Mouse (Mus musculus): Measurements from ENCODE around the gene Cdc26. TPM values are rescaled to one million over a fixed set of nuclear protein-coding genes. Genes with fewer than 3 reads are reported as not detected.
A peak's percentile ranks its signal among the peaks of the same experiment; 100 is the strongest.

The Cdc26 gene
- 77.1 and 85.8 TPM in 2 replicates for polyA plus RNA-seq (2014; fragmentation: Nextera tagmentation; extraction: Ambion mirVana)

- Histone ChIP-seq H3K27me3 (ENCODE audit: control insufficient read depth, insufficient read depth, low read length) (no peaks in the 10 kb centered on the region), H3K36me3 (ENCODE audit: control insufficient read depth, insufficient read depth, low read length) (peaks cover 10% of the 10 kb centered on the region), H3K4me2 (ENCODE audit: low read depth, low read length) (peak within 1 kb of the TSS; percentile 53), H3K4me1 (ENCODE audit: control insufficient read depth, insufficient read depth, low read length) (peaks cover 18% of the 10 kb centered on the region; the same call in 1 of the 2 replicates), H3K27ac (ENCODE audit: low read depth, low read length) (peak within 1 kb of the TSS; percentile 73), H3K9ac (replicated peaks; ENCODE audit: low read depth, low read length) (peak within 1 kb of the TSS; percentile 76), H3K9me3 (ENCODE audit: control insufficient read depth, low read length) (no peaks in the 10 kb centered on the region), H3K4me3 (ENCODE audit: low read depth, low read length) (peak within 1 kb of the TSS; percentile 50)
- peak; percentile 99 for ATAC-seq (ENCODE audit: low read depth)
- WGBS: under 1% methylated on average over 39 of the region's 39 CpGs
Observed at GRCm38 (mm10) chr4:62408601-62409282, at the start of gene Cdc26, which contains the start of gene Prpf4. TSS of gene Cdc26 (minus strand) at chr4:62408642. TSS of gene Prpf4 (plus strand) at chr4:62408797.

GRCm38 (mm10) chr4:62454995-62455394 lies 46.6 kb upstream of the Cdc26 start:
- no peak for ATAC-seq (ENCODE audit: low read depth)
- Histone ChIP-seq H3K36me3 (ENCODE audit: control insufficient read depth, insufficient read depth, low read length) (no peaks in the 10 kb centered on the region), H3K9ac (replicated peaks; ENCODE audit: low read depth, low read length) (no peak overlapping the region), H3K27me3 (ENCODE audit: control insufficient read depth, insufficient read depth, low read length) (no peaks in the 10 kb centered on the region), H3K4me2 (ENCODE audit: low read depth, low read length) (no peak overlapping the region), H3K4me1 (ENCODE audit: control insufficient read depth, insufficient read depth, low read length) (no peaks in the 10 kb centered on the region), H3K9me3 (ENCODE audit: control insufficient read depth, low read length) (no peaks in the 10 kb centered on the region), H3K27ac (ENCODE audit: low read depth, low read length) (no peak overlapping the region), H3K4me3 (ENCODE audit: low read depth, low read length) (no peak overlapping the region)
- 70% methylated on average over 5 of the region's 5 CpGs for WGBS

- H3K27me3 ChIP-seq (ENCODE audit: control insufficient read depth, insufficient read depth, low read length): no peaks in the 10 kb centered on the region
- no peak overlapping the region for H3K4me2 ChIP-seq (ENCODE audit: low read depth, low read length)
- no peaks in the 10 kb centered on the region for H3K9me3 ChIP-seq (ENCODE audit: control insufficient read depth, low read length)
- no peaks in the 10 kb centered on the region for H3K4me1 ChIP-seq (ENCODE audit: control insufficient read depth, insufficient read depth, low read length)
- WGBS: 85% methylated on average over 4 of the region's 4 CpGs
- H3K36me3 ChIP-seq (ENCODE audit: control insufficient read depth, insufficient read depth, low read length): no peaks in the 10 kb centered on the region
- H3K9ac ChIP-seq (replicated peaks; ENCODE audit: low read depth, low read length): no peak overlapping the region
- no peak overlapping the region for H3K27ac ChIP-seq (ENCODE audit: low read depth, low read length)
- no peak overlapping the region for H3K4me3 ChIP-seq (ENCODE audit: low read depth, low read length)
- no peak for ATAC-seq (ENCODE audit: low read depth)
Observed at GRCm38 (mm10) chr4:62440986-62441385, 32.5 kb upstream of the Cdc26 start.

- Histone ChIP-seq H3K4me2 (ENCODE audit: low read depth, low read length) (no peak overlapping the region), H3K9me3 (ENCODE audit: control insufficient read depth, low read length) (no peaks in the 10 kb centered on the region), H3K4me1 (ENCODE audit: control insufficient read depth, insufficient read depth, low read length) (no peaks in the 10 kb centered on the region), H3K27me3 (ENCODE audit: control insufficient read depth, insufficient read depth, low read length) (no peaks in the 10 kb centered on the region), H3K4me3 (ENCODE audit: low read depth, low read length) (no peak overlapping the region), H3K27ac (ENCODE audit: low read depth, low read length) (no peak overlapping the region), H3K36me3 (ENCODE audit: control insufficient read depth, insufficient read depth, low read length) (no peaks in the 10 kb centered on the region), H3K9ac (replicated peaks; ENCODE audit: low read depth, low read length) (no peak overlapping the region)
- WGBS: 76% methylated on average over 4 of the region's 4 CpGs
- ATAC-seq (ENCODE audit: low read depth): no peak
Observed at GRCm38 (mm10) chr4:62440544-62440943, 32.1 kb upstream of the Cdc26 start.

- no peak for ATAC-seq (ENCODE audit: low read depth)
- WGBS: 77% methylated on average over 4 of the region's 4 CpGs
- no peaks in the 10 kb centered on the region for H3K4me1 ChIP-seq (ENCODE audit: control insufficient read depth, insufficient read depth, low read length)
- no peak overlapping the region for H3K9ac ChIP-seq (replicated peaks; ENCODE audit: low read depth, low read length)
- H3K9me3 ChIP-seq (ENCODE audit: control insufficient read depth, low read length): no peaks in the 10 kb centered on the region
- H3K4me2 ChIP-seq (ENCODE audit: low read depth, low read length): no peak overlapping the region
- H3K36me3 ChIP-seq (ENCODE audit: control insufficient read depth, insufficient read depth, low read length): no peaks in the 10 kb centered on the region
- no peaks in the 10 kb centered on the region for H3K27me3 ChIP-seq (ENCODE audit: control insufficient read depth, insufficient read depth, low read length)
- no peak overlapping the region for H3K4me3 ChIP-seq (ENCODE audit: low read depth, low read length)
- H3K27ac ChIP-seq (ENCODE audit: low read depth, low read length): no peak overlapping the region
Observed at GRCm38 (mm10) chr4:62439793-62440192, 31.4 kb upstream of the Cdc26 start.

GRCm38 (mm10) chr4:62437871-62438270 lies 29.4 kb upstream of the Cdc26 start:
- no peaks in the 10 kb centered on the region for H3K27me3 ChIP-seq (ENCODE audit: control insufficient read depth, insufficient read depth, low read length)
- no peak for ATAC-seq (ENCODE audit: low read depth)
- H3K36me3 ChIP-seq (ENCODE audit: control insufficient read depth, insufficient read depth, low read length): no peaks in the 10 kb centered on the region
- WGBS: 84% methylated on average over 7 of the region's 7 CpGs
- H3K4me1 ChIP-seq (ENCODE audit: control insufficient read depth, insufficient read depth, low read length): no peaks in the 10 kb centered on the region
- H3K4me2 ChIP-seq (ENCODE audit: low read depth, low read length): no peak overlapping the region
- H3K27ac ChIP-seq (ENCODE audit: low read depth, low read length): no peak overlapping the region
- H3K4me3 ChIP-seq (ENCODE audit: low read depth, low read length): no peak overlapping the region
- H3K9ac ChIP-seq (replicated peaks; ENCODE audit: low read depth, low read length): no peak overlapping the region
- no peaks in the 10 kb centered on the region for H3K9me3 ChIP-seq (ENCODE audit: control insufficient read depth, low read length)

- WGBS: 91% methylated on average over 3 of the region's 3 CpGs
- H3K36me3 ChIP-seq (ENCODE audit: control insufficient read depth, insufficient read depth, low read length): no peaks in the 10 kb centered on the region
- ATAC-seq (ENCODE audit: low read depth): no peak
- no peaks in the 10 kb centered on the region for H3K4me1 ChIP-seq (ENCODE audit: control insufficient read depth, insufficient read depth, low read length)
- no peaks in the 10 kb centered on the region for H3K27me3 ChIP-seq (ENCODE audit: control insufficient read depth, insufficient read depth, low read length)
- no peak overlapping the region for H3K27ac ChIP-seq (ENCODE audit: low read depth, low read length)
- H3K9ac ChIP-seq (replicated peaks; ENCODE audit: low read depth, low read length): no peak overlapping the region
- no peak overlapping the region for H3K4me2 ChIP-seq (ENCODE audit: low read depth, low read length)
- no peaks in the 10 kb centered on the region for H3K9me3 ChIP-seq (ENCODE audit: control insufficient read depth, low read length)
- H3K4me3 ChIP-seq (ENCODE audit: low read depth, low read length): no peak overlapping the region
Observed at GRCm38 (mm10) chr4:62437256-62437778, 28.9 kb upstream of the Cdc26 start.

- Histone ChIP-seq H3K27me3 (ENCODE audit: control insufficient read depth, insufficient read depth, low read length) (no peaks in the 10 kb centered on the region), H3K36me3 (ENCODE audit: control insufficient read depth, insufficient read depth, low read length) (no peaks in the 10 kb centered on the region), H3K9me3 (ENCODE audit: control insufficient read depth, low read length) (no peaks in the 10 kb centered on the region), H3K4me1 (ENCODE audit: control insufficient read depth, insufficient read depth, low read length) (no peaks in the 10 kb centered on the region), H3K4me2 (ENCODE audit: low read depth, low read length) (no peak within 1 kb of the TSS), H3K4me3 (ENCODE audit: low read depth, low read length) (no peak within 1 kb of the TSS), H3K9ac (replicated peaks; ENCODE audit: low read depth, low read length) (no peak within 1 kb of the TSS), H3K27ac (ENCODE audit: low read depth, low read length) (no peak within 1 kb of the TSS)
- ATAC-seq (ENCODE audit: low read depth): no peak
- WGBS: 90% methylated on average over 6 of the region's 6 CpGs
Observed at GRCm38 (mm10) chr4:62435081-62435480, 26.6 kb upstream of the Cdc26 start, which contains the start of gene Rnf183. TSS of gene Rnf183 (minus strand) at chr4:62435252.
